Mouse (Mus musculus): ENCODE results near the gene Macrod1. TPM values are rescaled to one million over a fixed set of nuclear protein-coding genes. Genes with fewer than 3 reads are reported as not detected.
A peak's percentile ranks its signal among the peaks of the same experiment; 100 is the strongest.

Macrod1 gene
- total RNA-seq, 1 experiment from 2014 or later: not detected

DNA sequence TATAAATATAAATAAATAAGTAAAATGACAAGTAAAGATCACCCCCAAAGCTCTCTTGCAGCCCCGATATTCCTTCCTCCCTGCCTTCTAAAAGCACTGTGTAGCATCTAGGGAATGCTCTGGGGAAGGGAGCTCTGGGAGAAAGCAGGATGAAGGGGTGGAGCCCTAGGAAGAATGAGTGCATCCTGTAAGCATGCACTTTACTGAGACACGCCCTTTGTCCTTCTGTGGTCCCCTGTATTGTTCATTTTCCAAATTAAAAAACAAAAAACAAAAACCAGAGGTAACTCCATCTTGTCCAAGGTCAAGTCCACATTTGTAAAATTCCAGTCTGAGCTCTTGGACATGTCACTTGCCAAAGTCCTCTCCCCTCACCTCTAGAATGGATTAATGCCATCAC lies 148.3 kb downstream of the Macrod1 start:
- no peak for ATAC-seq (replicated peaks; ENCODE audit: insufficient number of reproducible peaks, low FRiP score, low TSS enrichment, poor library complexity, severe bottlenecking)

DNA sequence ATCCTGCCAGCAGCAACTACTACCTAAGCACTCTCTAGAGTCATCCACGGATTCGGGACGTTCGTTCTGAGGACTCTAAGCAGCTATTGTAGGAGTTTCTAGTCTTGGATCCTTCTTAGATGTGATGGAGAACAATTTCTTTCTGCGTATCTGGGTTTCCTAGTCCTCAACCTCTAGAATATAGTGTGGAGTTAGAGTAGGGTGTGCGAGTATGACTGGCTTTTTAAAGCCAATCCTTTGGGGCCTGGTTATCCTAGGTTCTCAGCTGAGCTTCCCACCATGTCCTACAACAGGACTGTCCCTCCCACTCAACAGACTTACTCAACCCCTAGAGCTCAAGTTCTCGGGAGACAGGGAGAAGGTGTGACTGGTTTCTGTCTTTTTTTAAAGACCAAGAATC lies 148.7 kb downstream of the Macrod1 start:
- ATAC-seq (replicated peaks; ENCODE audit: insufficient number of reproducible peaks, low FRiP score, low TSS enrichment, poor library complexity, severe bottlenecking): no peak

DNA sequence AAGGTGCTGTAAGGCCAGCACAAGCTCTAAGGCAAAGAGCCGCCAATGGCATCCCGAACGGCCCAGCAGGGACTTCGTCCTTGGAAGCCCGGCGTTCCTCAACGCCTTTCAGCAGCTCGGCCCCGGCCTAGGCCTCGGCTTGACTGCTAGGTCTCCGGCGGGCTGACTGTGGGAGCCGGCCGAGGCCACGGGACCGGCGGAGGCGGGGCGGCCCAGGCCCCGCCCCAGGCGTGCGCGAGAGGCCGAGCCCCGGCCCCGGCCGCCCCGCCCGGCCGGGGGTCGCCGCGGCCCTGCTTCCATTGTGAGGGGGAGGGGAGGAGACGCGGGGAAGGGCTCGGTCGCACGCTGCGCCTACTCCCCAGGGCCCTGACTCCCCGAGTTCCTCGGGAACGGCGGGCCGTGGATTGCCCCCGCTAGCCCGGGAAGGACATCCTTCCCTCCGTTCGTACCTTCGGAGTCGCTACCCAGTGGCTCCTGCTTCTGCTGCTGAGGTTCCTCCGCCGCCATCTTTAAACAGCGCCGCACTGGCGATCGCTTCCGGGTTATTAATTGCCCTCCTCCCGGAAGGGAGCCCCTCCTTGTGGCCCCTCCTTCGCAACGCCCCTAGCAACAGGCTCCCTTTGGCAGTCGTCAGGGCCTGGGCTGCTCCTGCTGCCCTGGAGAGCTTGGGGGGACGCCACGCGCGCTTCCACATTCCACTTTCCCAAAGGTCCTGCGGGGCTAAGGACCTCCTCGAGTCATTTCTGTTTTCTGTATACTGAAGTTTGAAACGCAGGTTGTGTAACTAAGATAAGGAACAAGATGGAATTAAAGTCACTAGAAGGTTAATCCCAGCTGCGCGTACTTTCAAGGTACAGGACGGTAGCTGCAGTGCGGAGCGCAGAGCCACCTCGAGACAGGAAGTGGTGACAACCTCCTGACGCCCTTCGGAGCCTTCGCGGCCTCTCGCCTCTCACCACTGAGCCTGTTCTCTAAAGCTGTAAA lies 149.4 kb downstream of the Macrod1 start, which contains the start of gene Otub1:
Gene Otub1, minus strand, starts transcription at position 564 of the 984 bp plus-strand sequence.
- peak; percentile 95 for ATAC-seq (replicated peaks; ENCODE audit: insufficient number of reproducible peaks, low FRiP score, low TSS enrichment, poor library complexity, severe bottlenecking)

DNA sequence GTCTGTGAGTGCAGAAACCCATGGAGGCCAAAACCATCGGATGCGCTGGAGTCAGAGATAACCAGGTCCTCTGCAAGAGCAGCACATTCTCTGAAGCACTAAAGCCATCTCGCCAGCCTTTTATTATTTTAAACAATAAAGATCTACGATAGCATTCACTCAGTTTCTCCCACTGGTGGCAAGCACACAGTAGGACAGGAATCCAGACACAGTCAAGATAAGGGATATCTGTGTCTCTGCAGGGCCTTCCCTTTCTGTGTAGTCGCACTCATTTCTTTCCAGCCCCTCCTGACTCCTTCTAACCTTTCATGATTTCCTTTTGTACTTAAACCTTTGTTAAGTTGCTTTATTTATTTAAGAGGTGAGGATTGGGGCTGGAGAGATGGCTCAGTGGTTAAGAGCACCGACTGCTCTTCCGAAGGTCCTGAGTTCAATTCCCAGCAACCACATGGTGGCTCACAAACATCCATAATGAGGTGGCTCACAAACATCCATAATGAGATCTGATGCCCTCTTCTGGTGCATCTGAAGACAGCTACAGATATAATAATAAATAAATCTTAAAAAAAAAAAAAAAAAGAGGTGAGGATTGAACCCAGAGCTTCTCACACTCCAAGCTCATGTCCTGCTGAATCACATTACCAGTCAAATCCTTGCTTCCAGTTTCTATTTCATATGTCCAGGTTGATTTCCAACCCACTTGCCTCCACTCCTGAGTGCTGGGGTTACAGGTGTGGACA lies 153.5 kb downstream of the Macrod1 start:
- no peak for ATAC-seq (replicated peaks; ENCODE audit: insufficient number of reproducible peaks, low FRiP score, low TSS enrichment, poor library complexity, severe bottlenecking)

DNA sequence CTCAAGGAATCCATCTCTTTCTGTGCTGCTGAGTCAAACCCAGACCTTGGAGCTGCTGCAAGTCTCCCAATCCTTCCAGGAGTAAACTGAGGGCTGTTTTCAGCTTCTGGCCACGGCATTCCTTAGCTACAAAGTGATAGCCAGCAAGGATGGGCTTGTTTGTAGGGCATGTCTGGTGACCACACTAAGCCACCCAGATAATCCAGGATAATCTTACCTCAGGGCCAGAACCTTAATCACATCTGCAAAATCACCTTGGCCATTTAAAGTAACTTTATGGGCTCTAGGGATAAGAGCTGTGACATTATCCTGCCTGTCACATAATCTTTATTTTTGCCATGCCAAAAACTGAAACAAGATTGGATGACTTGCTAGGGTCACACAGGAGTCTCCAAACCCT lies 155.6 kb downstream of the Macrod1 start:
- ATAC-seq (replicated peaks; ENCODE audit: insufficient number of reproducible peaks, low FRiP score, low TSS enrichment, poor library complexity, severe bottlenecking): no peak

DNA sequence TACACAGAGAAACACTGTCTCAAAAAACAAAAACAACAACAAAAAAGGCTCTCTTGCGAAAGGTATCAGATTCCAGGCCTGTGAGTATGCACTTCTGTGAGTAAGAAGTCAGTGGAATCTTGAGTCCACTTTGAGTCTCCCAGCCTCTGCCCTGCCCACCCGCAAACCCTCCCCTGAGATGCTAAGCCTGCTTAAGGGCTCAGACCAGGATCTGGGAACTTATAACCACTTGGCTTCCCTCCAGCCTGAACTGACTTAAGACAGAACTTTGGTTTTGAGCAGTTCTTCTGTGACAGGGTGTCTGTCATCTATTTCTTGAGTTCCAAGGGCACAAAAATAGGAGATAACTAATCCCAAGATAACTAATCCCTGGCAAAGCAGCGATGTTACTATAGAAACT lies 156.4 kb downstream of the Macrod1 start:
- no peak for ATAC-seq (replicated peaks; ENCODE audit: insufficient number of reproducible peaks, low FRiP score, low TSS enrichment, poor library complexity, severe bottlenecking)

DNA sequence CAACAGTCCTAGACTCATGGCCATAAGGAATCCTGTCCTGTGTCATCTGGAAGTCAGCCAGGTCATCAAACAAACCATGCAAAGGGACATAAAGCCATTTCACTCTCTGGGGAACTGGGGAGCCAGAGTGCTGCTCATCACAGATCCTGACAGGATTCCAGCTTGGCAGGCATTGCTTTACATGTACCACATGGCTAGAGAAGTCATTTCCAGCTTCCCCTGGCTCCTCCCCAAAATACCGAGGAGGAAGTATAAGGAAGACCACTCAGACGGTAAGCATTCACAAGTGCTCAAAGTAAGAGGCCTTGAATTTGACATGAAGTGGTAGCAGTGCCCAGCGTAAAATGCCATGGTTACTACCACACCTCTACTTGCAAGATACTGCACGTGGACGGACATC lies 157.9 kb downstream of the Macrod1 start:
- no peak for ATAC-seq (replicated peaks; ENCODE audit: insufficient number of reproducible peaks, low FRiP score, low TSS enrichment, poor library complexity, severe bottlenecking)

DNA sequence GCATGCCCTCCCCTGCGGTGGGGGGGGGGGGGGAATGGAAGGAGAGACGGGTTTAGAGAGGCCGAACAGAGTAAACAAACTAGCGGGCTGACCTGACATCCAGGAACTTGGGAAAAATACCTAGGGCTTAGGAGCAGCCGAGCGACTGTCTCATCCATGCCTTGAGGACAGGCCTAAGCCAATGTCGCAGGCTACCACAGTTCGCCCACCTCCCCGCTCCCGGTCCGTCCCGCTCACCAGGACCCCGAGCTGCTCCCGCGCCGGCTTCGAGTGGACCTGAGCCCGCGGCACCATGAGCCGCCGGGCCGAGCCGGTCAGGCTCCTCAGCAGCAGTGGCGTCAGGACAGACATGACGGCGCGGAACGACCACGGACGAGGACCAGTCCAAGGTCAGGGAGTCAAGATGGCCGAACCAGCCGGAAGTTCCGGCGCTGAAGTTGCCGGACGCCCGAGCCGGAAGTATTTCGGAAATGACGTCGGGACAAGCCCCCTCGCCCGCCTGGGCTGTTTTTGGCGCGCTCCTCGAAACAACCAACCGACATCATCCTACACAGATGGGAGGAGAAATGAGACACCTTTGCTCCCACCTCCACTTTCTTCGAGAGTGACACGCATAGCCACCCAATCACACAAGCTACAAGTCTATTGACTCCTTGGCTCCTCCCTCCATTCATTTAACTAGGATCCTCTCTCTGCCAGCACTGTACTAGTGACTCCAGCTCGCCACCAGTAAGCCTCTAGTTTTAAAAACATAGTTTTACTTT lies 160.7 kb downstream of the Macrod1 start, which contains the start of gene Cox8a:
Gene Cox8a, minus strand, starts transcription at position 455 of the 764 bp plus-strand sequence.
- ATAC-seq (replicated peaks; ENCODE audit: insufficient number of reproducible peaks, low FRiP score, low TSS enrichment, poor library complexity, severe bottlenecking): peak; percentile 96

DNA sequence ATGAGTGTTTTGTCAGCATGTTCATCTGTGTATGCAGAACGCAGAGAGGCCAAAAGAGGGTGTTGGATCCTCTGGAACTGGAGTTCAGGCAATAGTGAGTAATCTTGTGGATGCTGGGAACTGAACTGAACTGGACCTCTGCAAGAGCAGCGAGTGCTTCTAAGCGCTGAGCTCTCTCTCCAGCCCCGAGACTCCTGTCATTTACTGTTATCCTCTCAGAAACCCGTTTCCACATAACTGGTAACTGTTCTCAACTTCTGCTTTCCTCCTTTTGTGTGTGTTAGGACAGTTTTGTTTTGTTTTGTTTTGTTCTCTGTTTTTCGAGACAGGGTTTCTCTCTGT lies 161.3 kb downstream of the Macrod1 start:
- peak; percentile 28 for ATAC-seq (replicated peaks; ENCODE audit: insufficient number of reproducible peaks, low FRiP score, low TSS enrichment, poor library complexity, severe bottlenecking)

DNA sequence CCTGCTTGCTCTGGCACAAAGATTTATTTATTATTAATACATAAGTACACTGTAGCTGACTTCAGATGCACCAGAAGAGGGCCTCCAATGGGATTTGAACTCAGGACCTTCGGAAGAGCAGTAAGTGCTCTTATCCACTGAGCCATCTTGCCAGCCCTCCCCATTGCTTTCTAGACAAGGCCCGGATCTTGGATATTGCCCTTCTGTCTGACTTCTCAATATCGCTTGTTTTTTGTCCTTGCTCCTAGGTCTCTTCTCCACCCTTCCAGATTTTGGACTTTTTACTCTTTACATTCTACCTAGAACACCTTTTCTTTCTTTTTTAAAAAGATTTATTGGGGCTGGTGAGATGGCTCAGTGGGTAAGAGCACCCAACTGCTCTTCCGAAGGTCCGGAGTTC lies 162.1 kb downstream of the Macrod1 start:
- no peak for ATAC-seq (replicated peaks; ENCODE audit: insufficient number of reproducible peaks, low FRiP score, low TSS enrichment, poor library complexity, severe bottlenecking)

DNA sequence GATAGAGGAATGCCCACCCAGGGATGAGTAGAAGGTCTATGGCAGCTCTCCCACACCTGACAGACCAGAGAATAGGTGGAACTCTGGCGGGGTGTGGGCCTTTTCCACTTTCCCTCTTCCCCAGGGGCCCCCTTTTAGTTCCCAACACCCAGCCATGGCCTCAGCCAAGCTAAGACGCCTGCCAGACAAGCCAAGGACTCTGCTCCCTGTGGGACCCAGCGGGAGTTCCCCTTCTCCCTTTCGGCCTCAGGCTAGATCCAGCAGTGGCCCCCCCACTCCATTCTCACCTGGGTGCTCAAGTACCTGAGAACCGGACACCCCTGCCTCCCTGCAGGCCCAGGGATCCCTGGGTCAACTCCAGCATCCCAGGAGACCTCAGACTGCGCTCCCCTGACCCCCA lies 165.6 kb downstream of the Macrod1 start:
- ATAC-seq (replicated peaks; ENCODE audit: insufficient number of reproducible peaks, low FRiP score, low TSS enrichment, poor library complexity, severe bottlenecking): no peak

DNA sequence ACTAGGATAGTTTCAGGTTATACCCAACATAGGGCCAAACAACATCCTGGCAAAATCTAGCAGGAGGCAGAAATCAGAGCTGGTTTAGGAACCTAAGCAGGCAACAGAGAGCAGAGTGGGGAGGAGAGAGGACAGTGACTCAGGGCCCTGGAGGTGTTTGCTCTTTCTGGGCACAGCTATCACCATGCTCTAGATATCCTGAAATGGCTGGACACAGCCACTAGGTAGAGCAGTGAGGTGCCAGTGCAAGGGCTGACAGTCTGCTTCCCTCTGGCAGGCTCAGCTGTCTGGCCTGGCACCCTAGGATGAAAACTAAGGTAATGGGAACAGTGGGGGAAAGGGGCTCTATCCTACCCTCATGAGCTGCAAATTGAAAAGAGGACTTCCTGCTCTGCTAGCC lies 166.9 kb downstream of the Macrod1 start:
- ATAC-seq (replicated peaks; ENCODE audit: insufficient number of reproducible peaks, low FRiP score, low TSS enrichment, poor library complexity, severe bottlenecking): no peak

DNA sequence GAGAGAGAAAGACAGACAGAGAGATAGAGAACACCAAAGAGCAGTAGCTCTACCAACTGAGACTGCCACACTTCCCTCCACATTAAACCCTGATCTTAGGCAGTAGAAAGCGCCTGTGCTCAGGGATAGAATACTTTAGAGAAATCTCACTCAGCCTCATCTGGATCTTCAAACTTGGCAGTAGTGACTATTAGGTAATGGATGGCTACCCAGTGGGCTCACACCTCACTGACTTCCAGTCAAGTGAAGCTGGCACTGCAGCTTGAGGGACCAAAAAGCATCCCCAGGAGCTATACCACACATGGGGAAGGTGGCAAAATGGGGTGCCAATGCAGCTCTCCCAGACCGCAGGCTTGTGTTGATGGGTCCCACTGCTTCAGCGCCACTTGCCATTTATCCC lies 167.6 kb downstream of the Macrod1 start:
- ATAC-seq (replicated peaks; ENCODE audit: insufficient number of reproducible peaks, low FRiP score, low TSS enrichment, poor library complexity, severe bottlenecking): no peak

DNA sequence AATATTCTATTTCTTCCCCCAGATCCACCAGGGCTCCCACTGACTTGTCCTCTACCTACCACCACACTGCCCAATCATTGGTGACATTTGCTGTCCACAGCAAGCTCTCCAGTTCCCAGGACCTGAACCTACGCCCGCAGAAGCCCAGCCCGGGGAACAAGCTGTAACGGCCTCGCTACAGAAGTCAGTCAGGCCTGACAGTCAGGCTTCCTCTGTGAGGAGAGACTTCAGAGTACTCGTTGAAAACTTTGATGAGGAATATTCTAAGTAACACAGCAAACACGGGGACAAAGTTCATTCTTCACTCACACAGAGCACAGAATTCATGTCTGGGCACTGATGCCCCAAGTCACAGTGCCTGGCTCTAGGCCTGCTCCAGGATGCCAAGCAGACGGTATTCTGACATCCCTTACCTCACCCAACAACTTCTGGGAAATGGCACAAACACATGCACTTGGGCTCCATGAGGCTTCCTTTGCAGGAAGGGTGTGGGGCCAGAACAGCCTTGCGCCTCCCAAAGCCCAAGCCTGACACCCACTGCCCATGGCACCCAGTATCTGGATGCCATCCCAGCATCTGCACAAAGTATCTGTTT lies 168.6 kb downstream of the Macrod1 start:
- no peak for ATAC-seq (replicated peaks; ENCODE audit: insufficient number of reproducible peaks, low FRiP score, low TSS enrichment, poor library complexity, severe bottlenecking)

DNA sequence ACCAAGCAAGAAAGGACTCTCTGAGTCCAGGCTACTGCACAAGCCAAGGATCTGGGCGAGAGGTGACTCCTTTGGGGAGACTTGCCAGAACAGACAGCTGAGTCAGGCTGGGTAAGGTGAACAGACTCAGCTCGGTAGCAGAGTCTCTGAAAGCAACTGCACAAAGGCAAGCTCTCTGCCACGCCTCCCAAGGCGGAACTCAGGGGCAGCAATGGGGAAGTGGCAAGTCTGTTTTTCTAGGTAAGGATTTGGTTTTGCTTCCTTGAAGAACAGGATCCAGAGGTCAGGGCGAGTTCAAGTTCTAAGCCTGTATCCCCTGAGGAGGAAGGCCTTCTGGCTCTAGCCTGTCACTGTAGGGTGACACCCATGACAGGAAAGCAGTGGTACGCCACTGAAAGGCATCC lies 169.9 kb downstream of the Macrod1 start:
- peak; percentile 87 for ATAC-seq (replicated peaks; ENCODE audit: insufficient number of reproducible peaks, low FRiP score, low TSS enrichment, poor library complexity, severe bottlenecking)

DNA sequence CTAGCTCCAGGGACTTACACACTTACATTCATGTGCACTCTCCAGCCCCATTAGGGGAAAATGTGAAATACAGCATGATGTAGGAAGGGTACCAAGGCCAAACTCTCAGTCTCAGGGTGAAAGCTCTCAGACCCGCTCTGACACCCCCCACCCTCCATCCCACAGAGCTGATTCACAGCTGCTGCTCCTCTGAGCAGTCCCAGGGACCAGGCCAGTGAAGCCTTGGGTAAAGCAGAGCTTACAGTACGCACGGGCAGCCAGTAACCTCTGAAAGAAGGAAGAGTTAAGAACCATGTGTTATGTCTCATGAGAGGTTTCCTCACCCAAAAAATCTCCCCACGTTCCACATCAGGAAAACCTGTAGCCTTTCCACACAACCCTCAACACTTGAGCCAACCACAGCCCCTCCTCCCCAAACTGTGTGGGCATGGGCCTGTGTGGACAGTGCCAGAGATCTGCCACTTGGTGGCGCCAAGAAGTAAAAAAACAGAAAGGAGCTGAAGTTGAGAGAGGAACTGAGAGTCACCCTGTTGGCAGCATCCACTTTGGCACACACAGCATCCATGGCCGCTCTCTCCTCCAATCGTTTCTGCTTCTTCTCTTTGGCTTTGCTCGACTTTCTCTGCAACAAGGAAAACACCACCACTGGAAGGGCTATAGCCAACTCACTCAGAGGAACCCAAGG lies 178.1 kb downstream of the Macrod1 start:
- peak; percentile 91 for ATAC-seq (replicated peaks; ENCODE audit: insufficient number of reproducible peaks, low FRiP score, low TSS enrichment, poor library complexity, severe bottlenecking)

DNA sequence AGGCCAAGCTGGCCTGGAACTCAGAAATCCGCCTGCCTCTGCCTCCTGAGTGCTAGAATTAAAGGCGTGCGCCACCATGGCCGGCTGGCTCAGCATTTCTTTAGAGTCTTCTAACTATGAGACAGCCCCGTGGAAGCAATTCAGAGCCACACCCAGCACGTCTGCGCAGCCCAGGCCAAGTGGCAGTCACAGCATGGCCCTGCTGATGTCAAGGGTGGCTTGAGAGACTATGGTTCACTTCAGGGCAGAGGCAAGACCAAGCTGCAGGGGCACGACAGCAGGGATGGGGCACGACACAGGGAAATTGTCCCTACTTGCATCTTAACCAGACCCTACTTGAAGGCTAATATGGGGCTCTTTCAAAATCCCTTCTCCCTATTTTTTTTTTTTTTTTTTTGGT lies 178.9 kb downstream of the Macrod1 start:
- ATAC-seq (replicated peaks; ENCODE audit: insufficient number of reproducible peaks, low FRiP score, low TSS enrichment, poor library complexity, severe bottlenecking): no peak

DNA sequence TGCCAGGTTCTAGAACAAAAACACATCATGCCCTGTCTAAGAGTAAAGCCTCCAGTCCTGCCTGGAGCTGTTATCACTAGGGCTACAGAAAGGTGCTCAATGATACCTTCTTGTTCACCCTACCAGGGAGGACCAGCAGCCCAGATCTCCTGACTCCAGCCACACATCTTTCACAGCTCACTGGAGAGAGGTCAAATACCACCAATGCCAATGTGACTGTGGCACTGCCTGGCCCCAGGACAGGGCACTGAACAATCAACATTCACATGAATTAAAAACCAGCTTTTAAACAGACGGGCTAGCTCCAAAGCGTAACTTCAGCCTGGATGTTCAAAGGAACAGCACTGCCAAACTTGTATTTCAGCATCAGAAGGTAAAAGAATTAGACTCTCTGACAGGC lies 179.4 kb downstream of the Macrod1 start:
- no peak for ATAC-seq (replicated peaks; ENCODE audit: insufficient number of reproducible peaks, low FRiP score, low TSS enrichment, poor library complexity, severe bottlenecking)

Measured in monocyte, adult 5-6 weeks (primary cell).